Mouse (Mus musculus) urinary bladder, postnatal 25 days (tissue): ENCODE measurements at regions not wholly inside any gene's neighbourhood (a gene's known extent, or its start where the extent isn't known, plus 50 kb on each side); places are given as distances from the start of the nearest gene placed in this dataset.
"Not testable (repeated sequence)": the region's sequence is repeated elsewhere in the genome, so short reads cannot be mapped to it uniquely, and the experiment has no call there.

Experiments
- DNase-seq: peaks from one replicate; pipeline ENCODE4 v3.0.0; 2022; ENCODE audit warnings: low spot score

DNA sequence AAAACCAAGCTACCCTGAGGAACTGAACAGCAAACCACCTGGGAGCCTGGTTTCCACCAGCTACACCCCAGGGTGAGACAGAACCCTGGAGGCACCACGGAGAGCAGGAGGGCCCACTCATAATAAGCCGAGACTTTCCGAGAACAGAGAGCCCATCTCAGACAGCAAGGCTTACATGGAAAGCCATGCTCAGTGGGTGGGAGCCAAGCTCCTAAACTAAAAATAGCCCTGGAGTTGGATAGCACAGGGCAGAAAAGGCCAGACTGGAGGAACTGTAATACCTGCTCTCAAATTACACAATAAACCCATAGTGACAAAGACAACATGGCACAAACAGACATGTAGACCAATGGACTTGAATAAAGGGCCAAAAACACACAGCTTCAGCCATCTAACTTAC lies 69.9 kb downstream of the Fbxo4 start:
- no peak for DNase-seq

DNA sequence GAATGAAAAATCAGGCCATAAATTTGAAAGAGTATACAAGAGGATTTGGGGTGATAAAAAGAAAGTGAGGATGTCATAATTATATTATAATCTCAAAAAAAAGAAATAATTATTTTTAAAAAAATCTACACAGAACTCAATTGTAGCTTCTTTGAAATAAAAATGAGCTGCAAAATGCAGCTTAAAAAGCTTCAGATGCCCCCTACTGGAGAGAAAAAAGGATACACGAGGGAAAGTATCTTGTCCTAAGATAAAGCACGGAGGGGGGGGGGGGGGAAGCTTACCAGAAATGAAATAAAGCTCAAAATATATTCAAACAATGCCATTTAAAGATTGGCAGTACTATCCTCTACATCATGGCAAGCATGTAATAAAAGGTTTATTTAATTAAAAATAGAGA lies 70.7 kb downstream of the Fbxo4 start:
- no peak for DNase-seq

DNA sequence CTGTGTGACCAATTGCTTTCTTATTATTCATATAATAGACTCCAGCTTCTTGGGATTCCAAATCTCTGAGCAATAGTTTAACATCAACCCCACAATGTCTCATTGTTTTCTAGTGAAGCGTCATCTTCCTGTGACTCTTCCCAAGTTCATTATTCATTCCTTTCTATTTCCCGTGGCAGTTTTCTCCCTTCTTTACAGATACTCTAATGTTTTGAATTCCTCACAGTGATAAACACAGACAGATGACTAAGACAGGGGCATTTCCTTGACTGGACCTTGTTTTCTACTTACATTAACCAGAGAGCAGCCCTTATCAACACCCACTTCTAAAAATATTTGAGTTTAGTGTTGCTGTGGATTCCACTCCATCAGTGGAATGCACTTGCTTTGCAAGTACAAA lies 73.8 kb downstream of the Fbxo4 start:
- DNase-seq: no peak

DNA sequence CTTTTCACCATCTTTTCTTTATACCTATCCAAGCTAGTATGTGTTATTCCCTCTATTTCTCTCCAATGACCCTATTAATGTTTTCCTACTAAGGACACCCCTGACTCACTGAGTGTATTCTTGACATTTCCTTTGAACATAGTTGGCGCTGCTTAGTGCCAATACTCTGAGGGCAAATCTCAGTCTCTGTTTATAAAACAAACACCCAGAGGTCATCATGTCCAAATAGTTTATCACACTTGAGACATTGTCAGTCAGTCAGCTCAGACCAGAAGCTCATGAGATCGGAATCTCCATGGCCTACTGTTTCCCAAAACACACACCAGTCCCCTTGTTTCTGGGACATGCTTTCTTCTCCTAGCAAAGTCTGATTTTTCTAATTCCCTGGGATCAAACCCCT lies 100.9 kb downstream of the Fbxo4 start:
- DNase-seq: no peak

DNA sequence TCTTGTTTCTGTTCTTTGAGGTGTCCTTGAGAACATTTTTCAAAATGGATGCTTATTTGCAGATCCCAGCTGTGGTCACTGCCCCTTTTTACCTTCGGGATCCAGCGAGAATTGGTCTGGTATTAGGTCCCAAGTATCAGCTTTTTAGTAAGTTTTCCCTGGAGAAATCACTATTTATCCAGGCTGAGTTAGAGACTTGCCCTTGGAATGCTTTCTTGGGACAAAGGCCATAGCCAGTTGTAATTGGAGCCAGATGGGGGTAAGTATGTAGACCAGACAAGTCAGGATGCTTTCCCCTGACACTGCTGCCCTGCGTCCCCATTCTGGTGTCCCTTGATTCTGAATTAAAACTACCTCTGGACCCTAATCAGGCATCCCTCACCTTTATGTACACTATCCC lies 101.9 kb downstream of the Fbxo4 start:
- no peak for DNase-seq

DNA sequence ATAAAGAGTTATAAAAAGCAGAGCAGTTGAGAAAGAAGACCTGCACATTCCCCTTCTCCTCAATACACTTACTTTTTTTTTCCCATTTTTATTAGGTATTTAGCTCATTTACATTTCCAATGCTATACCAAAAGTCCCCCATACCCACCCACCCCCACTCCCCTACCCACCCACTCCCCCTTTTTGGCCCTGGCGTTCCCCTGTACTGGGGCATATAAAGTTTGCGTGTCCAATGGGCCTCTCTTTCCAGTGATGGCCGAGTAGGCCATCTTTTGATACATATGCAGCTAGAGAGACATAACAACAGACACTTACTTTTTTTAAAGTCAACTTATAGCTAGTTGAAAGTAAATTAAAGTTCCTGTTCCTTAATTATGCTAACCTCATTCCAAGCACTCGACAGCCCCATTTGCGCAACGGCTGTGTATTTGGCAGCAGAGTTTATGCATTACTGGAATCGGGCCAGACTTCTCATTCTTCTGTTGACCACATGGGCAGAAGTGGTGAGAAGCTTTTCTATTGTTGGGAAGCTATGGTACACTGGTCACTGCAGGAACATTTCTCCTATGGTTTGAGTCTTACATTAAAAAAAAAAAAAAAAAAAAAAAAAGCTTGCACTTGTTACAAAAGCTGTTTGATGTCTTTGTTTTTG lies 104.0 kb downstream of the Fbxo4 start:
- DNase-seq: not testable (repeated sequence)

DNA sequence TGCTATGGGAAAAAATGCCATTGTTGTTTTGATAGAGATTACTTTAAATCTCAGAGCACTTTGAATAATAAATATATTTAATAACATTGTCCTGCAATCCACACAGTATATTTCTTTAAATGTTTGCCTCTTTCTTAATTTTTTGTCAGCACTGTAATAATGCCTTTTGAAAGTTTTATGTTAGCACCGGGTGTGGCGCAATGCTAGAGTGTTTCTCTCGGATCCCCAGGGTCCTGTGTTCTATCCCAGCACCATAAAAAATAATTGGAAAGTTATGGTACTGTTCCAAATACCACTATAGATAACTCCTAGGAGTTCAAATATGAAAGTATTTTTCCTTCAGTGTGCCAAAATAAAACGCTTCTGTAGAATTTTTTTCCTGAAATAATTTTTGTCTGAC lies 147.6 kb downstream of the Fbxo4 start:
- no peak for DNase-seq

DNA sequence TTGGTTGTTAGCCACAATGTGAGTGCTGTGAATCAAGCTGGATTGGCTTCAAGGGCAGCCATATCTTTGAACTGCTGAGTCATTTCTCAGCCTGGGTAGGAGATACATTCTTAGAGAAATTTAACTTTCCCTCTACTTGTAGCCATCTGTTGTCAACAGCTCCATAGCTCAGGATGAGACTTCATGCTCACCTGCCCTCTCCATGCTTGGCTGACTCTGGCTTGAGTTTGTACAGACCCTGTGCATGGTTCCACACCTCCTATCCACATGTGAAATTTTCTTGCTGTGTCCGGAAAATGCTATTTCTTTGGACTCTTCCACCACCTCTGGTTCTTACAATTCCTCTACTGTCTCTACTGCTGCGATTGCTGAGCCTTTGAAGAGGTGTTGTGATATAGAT lies 173.9 kb downstream of the Fbxo4 start:
- no peak for DNase-seq

DNA sequence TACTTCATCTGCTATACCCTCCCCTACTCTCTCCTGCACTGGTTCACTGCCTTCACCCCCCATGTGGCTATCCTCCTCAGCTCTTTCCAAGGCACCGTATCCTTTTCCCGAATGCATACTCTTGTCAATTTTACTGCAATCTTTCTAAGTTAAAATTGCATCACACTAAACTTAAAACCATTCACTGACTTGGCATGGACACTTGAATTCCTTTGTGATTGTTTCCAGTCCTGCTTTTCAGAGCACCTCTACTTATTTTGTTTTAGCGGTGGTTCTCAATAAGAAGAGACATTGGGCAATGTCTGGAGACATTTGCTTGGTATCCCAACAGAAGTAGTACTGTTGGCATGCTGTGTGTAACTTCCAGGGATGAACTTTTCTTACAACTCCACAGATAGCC lies 192.6 kb upstream of the Ghr start:
- no peak for DNase-seq

DNA sequence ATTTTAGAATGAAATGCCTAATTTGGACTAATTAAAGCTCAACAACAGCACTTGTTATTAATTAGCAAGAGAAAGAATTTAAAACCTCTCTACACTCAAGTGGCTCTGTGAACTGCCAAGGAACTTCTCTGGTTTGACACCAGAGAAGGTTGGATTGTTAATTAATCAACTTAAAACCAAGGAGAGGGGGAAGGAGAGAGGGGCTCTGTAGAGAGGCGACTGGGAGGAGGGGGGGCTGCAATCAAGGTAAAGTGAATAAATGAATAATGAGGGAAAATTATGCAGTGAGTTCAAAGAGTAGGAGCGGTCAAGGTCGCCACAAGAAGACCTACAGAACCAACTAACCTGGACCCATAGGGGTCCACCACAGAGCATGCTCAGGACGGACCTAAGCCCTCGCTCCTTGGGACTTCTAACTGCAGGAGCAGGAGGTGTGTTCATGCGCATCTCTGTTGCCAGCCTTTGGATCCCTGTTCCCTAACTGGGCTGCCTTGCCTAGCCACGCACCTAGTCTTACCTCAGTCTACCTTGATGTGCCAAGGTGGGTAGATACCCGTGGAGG lies 189.0 kb upstream of the Ghr start:
- DNase-seq: no peak

DNA sequence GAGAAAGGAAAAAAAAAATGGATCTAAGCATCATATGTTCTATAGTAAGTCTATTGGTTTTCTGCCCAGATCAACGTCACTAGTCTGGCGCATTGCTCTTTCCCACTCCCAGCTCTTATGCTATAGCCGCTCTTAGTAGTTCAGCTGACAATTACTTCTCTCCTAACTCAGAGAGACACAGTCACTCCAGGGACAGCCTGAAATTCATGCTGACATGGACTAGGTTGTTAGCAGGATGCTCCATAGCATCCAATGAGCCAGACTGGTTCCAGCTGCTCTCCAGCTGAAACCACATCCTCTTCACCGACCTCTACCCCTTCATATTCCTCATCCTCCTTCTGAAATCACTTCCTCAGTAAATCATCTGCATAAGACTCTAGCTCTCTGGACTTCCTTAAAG lies 187.0 kb upstream of the Ghr start:
- no peak for DNase-seq

DNA sequence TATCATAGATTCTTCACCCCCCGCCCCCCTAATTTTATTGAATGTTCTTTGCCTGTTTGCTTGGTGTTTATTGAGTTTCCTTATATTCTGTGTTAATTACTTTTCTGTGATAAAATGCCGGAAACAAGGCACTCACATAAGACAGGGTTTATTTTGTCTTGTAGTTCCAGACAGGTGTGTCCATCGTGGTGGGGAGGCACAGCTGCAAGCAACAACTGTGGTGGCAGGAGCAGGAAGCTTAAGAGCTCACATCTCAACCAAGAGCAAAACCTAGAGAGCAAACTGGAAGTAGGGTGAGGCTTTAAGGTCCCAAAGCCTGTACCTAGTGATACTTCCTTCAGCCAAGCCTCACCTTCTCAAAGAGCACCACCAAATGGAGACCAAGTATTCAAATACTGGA lies 181.4 kb upstream of the Ghr start:
- no peak for DNase-seq

DNA sequence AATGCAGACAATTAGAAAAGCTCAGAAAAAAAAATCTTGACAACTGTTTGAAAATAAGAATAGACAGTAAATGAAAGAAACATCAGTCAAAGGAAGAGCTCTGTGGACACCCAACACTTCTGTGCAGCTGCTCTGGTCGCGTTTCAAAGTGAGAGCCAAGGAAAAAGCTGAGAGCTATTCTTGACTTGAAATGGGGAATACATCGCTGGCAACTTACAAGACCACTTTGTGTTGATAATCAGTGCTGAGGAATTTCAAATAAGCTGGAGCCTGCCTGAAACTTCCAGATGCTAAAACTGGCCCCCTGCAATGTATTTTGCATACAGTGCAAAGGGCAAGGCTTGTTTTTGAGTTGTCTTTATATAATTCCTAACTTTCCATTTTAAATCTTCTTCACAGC lies 177.1 kb upstream of the Ghr start:
- DNase-seq: no peak

DNA sequence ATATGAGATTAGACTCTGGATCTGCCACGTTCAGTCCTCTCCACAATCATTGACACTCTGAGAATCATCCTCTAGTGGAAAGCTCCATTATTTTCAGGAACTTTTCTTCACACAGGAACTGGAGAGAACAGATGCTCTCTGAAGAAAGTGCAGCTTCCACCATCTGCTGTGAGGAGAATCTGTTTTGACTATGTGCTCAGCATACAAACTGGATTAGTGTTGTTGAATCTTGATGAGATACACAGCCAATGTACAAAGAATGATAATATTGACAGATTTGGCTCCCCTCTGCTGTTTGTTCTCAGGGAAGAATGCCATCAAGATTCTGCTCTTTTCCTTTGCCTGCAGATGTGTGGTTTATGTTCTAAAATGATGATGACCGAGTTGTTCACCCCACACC lies 172.3 kb upstream of the Ghr start:
- DNase-seq: no peak

DNA sequence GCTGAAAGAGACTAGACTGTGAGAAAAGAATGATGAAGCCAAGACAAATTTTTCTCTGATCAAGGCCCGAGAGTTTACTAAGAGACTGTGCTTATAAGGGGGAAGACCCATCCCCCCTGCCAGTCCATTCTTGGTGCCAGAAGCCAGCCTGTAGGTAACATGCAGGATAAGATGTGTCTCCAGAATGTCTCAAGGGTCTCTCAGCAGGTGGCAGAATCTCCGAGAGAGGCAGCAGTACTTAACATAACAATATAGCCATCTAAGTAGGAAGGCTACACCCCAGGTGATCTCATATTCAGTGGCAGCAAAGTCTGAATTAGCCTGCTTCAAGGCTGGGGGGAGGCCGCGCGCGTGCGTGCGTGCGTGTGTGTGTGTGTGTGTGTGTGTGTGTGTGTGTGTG lies 164.8 kb upstream of the Ghr start:
- not testable (repeated sequence) for DNase-seq

DNA sequence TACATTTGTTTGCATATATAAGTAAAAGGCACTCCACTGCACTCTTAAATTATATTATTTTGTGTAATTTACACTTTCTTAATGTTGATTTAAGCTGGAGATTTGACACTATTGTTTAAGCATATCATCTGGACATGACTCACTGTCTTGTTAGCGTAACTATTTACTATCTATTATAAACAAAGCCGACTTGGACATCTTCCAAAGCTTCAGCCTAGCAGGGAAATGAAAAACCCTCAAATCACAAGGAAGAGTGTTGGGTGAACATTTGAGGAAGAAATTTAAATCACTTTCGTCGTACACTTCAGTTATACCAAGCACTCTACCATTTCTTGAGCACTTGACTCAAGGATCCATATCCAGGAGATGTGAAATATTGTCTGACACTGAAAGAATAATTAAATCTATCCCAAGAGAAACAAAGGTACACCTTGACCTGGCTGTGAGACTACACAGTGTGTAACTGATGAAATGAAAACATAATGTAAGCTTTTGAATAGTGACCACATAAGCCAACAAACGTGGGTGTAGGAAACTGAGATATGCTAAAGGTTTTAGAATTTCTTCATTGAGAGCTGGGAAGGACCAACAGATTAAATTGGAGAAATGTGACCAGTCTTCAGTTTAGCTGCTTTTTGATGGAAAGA lies 160.0 kb upstream of the Ghr start:
- no peak for DNase-seq

DNA sequence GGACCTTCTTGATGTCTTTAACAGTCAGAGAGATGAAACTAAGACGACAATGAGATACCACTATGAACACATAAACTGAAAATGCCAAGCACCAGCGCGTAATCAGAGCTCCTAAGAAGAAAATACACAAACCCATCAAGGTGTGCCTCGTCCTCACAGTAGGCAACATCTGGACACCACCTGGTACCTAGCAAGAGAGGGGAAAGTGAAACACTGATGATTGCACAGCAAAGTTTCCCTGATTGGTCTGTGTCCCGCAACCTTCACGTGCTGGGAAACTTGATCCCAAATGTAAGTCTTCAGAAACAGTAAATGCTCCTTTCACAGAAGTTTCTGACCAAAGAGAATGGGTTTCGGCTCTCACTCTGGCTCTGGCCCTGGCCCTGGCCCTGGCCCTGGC lies 158.9 kb upstream of the Ghr start:
- DNase-seq: no peak

DNA sequence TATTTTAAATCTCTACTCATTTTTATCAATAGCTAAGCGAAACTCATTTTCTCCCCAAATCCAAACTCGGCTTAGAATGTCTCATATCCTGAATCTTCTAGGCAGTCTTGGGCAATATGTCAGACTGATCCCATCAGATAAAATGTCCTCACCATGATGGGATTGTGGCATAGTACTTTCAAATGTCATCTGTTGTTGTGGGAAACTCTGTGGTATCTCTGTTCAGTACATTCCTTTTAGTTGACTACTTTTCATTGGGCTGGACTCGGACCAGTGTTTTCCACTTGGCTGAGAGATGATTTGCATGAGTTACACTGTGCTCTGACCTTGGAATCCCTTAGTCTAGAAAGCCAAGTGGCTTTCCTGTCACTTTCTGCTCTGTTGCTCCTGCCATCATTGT lies 141.9 kb upstream of the Ghr start:
- DNase-seq: no peak

DNA sequence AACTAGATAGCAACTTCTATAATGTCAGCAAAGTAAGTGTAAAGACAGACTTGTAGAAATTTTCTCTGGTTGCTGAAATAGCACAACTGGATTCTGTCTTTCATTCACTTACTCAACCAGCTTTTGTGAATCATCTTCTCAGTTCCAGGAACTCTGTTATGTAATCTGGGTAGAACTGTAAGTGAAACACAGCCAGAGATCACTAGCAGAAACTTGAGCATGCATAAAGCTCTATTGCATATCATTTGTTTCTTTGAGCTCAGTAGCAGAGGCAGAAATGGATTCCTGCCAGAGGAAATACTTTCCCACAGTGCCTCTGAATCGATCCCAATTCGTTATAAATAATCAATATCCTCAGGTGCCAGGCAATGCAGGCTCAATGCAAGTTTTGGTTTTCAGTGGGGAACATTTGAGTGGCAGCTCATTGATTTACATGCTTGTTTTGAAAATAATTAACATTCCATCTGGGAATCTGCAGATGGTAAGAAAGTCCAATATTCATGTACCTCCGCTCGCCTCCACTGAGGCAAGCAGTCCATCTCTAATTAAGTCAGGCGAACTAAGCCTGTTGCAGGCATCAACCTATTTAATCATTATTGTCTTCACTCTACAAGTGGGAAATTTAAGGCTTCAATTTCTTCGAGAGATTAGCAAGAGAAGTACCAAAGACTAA lies 137.5 kb upstream of the Ghr start:
- no peak for DNase-seq

DNA sequence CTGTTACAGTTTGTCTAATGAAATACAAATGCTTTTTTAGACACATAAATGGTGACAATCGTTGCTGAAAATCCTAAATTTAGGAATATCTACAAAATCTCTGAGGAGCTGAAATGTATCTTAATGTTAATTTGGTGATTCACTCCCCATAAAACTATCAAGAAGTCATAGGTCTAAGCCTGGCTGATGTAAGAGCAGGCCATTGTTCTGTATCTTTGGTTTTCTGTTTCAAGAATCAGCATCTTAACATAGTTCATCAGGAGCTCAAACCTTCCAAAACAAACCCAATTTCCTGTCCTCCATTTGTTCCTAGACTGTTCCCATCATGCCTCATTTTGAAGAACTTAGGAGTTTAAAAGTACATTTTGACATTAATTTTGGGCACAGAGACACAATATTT lies 128.5 kb upstream of the Ghr start:
- no peak for DNase-seq

DNA sequence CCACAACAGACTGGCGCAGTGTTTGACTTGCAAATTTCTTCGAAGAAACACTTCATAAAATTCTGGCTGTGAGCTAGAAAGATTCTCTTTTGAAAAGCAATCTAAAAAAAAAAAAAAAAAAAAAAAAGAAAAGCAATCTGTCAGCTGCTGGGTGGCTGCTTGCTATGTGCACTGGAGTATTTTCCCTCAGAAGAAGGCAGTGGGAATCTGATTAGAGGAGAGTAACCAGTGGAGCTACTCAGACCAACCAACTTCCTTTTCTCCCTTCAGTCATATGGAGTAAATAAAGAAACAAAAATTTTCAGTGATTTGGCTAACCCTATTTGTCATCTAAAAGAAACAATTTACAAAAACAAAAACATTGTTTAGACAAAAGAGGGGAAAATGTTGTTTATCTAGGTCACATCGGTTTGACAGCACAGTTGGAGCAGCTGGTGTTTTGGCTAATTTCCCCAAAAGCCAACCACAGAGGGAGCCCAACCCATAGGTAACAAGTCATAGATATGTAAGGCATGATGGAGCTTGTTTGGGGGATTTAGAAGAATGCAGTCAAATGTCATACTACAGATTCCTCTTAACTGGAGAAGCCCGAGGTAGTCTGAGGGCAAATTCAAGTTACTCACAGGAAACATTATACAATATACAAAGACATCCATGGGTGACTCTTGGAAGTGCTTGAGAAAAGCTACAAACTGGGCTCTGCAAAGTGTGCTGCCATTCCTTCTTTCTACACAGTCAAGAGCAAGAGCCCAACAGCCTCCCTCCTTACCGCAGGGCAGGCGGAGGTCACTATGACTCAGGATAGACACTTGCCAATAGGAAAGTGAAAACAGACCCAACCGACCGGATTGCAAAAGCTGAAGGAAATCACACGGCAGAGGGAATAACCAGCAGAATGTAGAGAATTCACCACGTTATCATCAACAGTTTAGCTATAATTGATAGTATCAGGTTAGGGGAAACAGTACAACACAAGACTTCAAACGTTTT lies 124.1 kb upstream of the Ghr start:
- peak; percentile 13 for DNase-seq

DNA sequence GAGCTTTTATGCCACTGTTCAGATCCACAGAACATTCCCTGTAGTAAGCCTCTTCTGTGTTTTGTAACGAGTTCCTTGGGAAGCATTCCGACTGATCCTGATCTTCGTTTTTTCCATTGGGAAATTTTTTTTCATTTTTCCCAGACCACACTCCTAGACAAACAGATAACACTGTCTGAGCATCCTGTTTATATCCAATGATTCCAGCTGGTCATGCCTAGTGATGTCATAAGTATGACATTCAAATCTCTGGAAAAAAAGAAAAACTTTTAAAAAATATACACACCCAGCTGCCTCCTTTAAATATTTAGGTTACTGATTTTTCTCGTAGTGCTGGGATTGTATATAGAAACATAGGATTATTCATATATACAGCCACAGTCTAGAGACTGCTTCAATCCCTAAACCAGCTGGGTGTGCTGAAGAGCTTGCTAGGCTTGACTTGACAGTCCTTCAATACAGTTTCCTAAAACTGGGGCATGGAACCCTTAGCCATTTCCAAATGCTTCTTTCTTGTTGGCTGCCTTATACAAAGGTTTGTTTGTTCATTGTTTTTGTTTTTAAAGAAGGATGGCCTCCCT lies 116.0 kb upstream of the Ghr start:
- no peak for DNase-seq
